Mouse (Mus musculus) kidney, postnatal 14 days (tissue): Measurements from ENCODE around the gene Tmem259.
A peak's percentile ranks its signal among the peaks of the same experiment; 100 is the strongest.
"Not testable (repeated sequence)": the region's sequence is repeated elsewhere in the genome, so short reads cannot be mapped to it uniquely, and the experiment has no call there.

Experiments
- DNase-seq: peaks from one replicate; pipeline ENCODE4 v3.0.0; 2022; ENCODE audit warnings: mixed read lengths

Gene Tmem259

DNA sequence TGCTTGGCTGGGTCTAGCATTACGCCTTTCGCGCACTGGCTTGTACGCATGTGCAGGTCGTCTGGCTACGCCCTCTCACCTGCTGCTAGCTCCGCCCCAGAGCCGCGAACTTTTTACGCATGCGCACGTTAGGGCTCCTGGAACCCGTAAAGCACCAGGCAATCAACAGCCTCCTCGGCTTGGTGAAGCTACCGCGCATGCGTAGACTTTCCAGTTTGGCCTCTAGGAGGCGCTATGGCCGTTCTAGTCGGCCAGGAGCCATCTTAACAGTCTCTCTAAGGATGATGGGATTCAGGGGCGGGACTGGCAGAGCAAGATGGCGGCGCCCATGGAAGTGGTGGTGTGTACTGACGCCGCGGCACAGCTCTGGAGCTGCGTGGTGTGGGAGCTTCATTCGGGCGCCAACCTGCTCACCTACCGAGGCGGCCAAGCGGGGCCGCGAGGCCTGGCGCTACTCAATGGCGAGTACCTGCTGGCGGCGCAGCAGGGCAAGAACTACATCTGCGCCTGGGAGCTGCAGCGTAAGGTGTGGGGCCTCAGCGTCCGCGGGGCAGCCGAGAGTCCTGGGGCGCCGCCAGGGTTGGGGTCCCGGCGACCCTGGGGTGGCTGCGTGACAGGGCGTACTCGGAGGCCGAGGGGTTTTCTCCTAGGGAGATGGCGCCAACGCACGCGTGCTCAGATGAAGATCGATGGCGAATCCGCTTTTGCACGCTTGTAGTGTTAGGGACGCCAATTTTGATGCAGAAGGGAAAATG lies 24.1 kb downstream of the Tmem259 start, which contains the start of gene Wdr18:
Wdr18 (plus strand) TSS at position 306 of the 755 bp plus-strand sequence.
- peak; percentile 100 for DNase-seq

DNA sequence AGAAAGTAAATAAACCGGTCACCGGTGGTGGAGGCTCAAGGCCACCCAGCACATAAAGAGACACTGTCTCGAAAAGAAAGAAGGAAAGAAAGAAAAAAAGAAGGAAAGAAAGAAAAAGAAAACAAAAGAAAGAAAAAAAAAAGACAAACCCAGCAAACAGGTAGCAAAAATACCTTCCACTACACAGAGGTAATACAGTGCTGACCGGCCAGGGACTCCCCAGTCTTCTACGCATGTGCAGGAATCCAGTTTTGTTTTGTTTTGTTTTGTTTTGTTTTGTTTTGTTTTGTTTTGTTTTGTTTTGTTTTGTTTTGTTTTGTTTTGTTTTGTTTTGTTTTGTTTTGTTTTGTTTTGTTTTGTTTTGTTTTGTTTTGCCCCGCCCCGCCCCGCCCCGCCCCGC lies 24.7 kb downstream of the Tmem259 start:
- DNase-seq = not testable (repeated sequence)

DNA sequence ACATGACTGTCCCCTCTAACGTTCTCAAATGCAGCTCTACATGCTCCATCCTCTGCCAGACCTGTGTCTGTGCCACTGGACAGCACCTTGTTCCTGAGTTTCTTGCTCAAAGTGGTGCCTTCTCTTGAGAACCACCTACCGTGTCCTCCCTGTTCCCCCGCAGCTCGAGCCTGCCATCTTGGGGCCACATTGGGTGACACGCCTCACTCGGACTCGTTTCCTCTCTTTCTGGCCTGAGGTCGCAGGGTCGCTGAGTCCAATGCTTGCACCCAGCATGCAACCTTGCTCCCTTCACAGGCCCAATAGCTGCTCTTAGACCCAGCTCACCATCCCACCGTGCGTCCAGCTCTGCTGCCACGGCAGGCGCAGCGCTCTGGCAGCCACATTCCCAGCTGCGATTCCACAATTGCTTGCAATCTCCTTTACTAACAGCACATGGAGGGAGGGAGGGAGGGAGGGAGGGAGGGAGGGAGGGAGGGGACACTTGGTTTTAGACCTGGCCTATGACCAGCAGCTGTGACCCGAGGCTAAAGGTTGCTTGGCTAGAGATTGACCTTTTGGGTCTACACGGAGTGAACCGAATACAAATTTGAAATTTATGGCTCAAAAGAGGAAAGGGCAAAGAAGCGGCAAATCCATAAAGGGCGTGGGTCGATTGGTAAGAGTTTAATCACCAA lies 25.9 kb downstream of the Tmem259 start:
- peak; percentile 90 for DNase-seq

DNA sequence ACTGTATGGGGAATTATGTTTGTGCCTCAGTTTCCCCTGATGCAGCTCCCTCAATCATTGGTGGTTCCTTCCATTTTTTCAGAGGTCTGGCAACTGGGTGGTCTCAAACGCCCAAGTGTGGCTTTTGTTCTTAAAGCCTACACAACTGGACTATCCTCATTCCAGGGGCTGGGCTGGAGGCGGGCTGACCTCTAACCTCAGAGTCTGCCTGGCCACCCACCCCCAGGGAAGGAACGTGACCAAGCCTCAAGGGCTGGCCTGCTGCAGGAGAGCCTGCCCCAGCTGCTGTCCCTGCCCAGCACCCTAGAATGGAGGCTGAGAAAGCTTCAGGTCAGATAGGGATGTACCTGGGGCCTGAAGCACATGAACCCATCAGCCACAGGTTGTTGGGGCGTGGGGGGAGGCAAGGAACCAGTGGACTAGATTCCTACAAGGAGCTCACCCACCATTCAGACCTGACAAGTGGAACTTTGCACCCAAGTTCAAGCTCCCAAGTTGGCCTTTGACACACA lies 27.4 kb downstream of the Tmem259 start:
- no peak for DNase-seq

DNA sequence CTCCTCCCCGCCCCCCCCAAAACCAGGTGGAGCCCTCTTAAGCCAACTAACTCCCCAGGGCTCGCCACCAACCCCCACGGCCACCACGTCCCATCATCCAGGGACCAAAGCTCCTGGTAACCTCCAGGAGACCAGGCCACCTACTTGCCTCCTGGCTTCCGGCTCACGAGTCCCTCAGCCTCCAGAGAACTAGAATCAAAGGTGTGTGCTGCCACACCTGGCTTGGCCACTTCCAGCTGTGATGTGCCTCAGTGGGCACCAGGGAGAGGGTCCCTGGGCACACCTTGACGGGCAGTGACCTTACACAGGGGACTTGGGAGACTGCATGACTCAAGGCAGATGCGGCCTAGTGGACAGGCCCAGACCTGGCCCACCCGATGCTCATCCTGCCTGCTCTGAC lies 28.4 kb downstream of the Tmem259 start:
- DNase-seq = no peak

DNA sequence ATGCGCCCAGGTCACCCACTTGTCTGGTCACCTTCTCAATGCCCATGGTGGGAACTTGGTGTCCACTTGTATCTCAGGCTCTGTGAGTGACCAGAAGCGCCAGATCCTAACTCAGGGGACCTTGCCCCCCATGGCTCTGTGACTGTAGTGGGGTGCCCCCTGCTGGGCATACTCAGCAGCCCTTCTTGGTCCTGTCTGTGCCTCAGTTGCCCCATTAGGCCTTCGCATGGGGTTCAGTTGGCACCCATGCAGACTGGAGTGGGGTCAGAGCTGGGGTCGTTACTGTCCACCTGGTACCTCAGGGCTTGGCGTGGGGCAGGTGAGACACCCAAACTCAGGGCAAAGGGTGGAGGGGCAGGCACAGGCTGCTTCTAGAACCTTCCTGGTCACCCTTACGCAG lies 30.2 kb downstream of the Tmem259 start:
- DNase-seq = peak; percentile 64

DNA sequence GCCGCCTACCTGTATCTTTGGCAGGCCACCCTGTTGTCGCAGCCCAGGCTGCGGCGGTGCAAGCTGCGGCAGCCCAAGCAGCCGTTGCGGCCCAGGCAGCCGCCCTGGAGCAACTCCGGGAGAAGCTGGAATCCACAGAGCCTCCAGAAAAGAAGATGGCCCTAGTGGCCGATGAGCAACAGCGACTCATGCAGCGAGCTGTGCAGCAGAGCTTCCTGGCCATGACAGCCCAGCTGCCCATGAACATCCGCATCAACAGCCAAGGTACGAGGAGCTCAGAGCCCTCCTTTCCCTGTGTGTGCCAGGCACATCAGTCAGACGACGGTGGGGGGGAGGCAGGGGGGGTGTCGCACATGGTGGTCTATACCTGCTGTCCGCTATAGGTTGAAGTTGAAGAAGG lies 33.5 kb downstream of the Tmem259 start:
- DNase-seq = no peak

DNA sequence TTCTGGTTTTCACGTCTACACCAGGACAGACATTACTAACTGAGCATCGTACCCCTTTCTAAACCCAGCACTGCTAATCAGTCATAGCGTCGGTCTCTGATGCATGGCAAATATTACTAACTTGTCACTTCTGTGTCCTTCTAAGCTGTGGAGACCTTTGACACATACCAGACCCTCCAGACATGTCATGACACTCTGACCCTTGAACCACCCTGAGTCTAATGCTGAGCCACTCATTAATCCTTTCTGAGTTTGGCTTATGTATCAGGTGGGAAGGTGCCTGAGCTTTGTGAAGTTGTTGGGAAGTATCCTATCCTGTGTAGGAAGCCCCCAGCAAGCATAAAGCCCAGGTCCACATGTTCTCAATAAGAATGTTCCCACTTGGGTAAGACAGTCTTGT lies 34.3 kb downstream of the Tmem259 start:
- no peak for DNase-seq

DNA sequence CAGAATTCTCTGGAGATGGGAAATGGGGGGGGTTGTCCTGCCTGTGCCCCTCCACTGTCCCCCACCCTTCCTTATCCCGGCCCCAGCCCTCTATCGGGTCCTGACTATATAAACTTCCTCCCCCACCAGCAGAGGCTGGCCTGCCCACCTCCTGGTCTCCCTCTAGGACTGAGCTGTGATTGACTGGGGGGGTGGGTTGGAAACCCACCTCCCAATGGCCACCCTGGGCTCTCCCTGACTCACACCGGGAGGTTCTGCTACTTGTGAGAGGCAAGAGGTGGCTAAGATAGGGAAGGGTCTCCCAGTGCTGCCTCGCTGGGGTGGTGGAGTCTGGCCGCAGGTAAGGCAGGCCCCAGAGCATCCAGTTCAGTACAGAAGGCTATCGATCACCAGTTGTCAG lies 36.6 kb downstream of the Tmem259 start:
- DNase-seq = no peak

DNA sequence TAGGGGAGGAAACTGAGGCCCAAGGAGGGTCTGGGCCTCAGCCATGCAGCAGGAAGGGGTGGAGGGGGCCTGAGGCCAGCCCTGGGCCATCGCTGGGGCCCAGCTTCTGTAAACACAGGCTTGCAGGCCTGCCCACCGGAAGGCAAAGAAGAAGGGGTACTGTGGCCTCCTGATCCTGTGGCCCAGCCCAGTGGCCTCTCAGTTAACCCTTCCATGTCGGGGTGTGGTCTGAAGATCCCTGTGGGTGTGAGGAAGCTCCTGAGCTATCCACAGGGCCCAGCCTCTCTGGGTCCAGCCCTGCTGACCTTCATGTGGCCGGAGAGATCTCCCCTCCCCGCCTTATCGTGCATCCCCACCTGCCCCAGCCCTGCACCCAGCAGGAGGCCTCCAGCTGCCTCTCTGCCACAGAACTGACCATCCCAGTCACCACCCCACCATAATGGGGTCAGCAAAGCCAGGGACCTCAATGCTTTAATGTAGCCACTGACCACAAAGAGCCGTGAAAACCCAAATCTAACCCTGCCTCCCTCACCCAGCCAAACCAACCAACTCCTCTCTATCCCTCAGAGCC lies 37.3 kb downstream of the Tmem259 start:
- no peak for DNase-seq

DNA sequence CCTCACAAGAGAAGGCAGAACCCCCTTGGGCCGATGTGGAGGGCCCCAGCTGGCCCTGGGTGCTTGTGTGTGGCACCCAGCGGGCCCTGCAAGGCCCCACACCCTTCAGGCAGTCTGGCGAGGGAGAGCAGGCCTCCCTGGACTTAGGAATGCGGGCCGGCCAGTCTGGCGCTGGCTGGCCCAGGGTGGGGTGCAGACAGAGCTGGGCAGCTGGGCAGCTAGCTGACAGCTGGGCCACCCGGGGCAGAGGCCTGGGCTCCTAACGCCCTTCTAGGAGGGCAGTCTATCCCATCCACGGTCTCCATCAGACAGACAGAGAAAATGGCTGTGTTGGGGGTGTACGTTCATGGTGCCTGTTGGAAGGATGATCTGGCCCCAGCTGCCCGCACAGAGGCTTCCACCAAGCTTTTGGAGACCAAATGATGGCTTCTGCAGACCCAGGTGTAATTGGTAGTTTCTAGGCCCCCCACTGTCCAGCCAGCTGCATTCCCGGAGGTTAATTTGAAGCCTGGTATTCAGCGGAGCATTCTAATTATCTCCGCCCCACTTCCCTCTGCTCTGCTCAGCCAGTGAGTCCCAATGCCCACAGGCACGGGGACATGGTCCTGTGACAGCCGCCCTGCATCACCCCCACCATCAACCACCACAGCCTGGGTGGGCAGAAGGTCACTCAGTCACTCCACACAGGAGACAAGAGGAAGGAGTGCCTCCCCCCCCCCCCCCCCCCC lies 38.5 kb downstream of the Tmem259 start:
- DNase-seq = peak; percentile 86

DNA sequence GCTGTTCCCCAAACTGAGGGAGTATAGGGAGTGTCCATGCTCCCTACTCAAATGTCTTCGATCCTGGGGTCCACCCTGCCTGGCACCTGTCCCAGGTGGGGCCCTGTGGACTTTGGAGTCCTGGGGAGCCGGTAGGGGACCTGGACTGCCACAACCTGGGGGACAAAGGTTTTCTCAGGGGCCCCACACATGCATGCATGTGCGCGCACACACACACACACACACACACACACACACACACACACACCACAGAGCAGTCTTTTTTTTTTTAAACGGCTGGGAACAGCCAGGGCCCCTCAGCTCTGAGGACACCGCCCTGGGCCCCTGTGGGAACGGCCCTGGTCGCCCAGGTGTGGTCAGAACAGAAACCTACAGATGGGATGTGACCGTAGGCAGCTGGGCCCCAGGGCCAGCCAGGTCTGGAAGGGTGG lies 40.6 kb downstream of the Tmem259 start:
- no peak for DNase-seq

DNA sequence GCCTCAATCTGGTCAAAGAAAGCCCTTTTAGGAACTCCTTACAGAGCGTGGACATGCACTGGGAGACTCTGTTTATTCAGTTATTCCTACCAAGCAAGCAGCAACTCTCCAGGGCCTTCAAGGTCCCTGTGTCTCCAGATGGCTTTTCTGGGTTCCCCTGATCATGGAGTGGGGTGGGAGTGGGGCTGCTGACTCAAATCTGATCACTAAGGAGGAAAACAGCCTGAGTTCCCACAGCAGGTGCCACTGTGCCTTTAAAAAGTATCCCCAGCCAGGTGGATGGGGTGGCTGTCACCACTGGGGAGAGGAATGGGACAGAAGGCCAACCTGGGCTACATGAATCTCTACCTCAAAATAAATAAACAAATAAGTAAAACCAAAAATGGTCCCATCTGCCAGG lies 41.1 kb downstream of the Tmem259 start:
- no peak for DNase-seq

DNA sequence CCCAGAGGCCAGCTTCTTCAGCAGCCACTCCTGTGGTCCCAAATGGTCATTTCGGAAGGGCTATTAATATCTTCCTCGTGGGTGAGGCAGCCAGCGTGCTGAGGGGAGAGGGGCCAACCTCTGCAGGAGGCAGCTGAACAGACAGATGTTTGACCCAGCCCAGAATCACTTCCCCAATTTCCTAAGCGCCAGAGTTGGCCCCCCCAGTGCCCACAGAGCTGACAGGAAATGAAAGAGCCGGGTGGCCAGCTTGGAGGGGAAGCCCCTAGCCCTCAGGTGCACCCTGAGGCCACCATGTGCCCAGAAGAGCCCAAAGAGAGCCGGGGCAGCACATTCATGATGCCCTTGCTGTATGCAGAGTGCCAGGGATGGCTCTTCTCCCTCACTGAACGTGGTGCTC lies 43.4 kb downstream of the Tmem259 start:
- DNase-seq = no peak

DNA sequence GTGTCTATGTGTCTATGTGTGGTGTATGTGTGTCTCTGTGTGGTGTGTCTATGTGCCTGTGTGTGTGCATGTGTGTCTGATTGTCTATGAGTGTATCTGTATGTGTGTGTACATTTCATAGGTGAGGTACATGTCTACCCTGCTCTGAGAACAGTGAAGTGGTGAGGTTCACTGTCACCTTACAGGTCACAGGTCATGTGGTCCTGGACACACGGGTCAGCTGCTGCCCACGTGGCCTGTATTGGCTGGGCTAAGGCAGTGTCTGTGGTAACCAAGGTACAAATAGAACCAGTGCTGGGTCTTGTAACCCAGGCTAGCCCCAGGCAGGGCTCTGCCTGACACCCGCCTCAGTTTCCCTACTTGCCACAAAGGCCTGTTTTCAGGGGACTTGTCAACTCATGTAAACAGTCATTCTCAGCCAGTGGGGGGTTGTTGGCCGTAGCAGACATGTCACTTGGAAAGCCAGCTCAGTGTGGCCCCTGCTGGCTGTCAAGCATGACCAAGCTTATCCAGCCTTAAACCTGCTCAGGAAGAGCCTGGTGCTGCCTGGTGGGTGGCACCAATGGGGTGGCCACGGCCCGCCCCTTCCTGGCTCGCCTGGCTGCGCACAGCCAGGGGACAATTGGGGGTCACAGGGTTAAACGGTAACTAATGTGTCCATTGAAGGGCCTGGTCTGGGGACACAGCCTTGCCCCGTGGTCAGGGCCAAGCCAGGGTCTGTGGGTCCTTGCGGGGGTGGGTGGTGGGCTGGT lies 46.2 kb downstream of the Tmem259 start:
- DNase-seq = peak; percentile 82

DNA sequence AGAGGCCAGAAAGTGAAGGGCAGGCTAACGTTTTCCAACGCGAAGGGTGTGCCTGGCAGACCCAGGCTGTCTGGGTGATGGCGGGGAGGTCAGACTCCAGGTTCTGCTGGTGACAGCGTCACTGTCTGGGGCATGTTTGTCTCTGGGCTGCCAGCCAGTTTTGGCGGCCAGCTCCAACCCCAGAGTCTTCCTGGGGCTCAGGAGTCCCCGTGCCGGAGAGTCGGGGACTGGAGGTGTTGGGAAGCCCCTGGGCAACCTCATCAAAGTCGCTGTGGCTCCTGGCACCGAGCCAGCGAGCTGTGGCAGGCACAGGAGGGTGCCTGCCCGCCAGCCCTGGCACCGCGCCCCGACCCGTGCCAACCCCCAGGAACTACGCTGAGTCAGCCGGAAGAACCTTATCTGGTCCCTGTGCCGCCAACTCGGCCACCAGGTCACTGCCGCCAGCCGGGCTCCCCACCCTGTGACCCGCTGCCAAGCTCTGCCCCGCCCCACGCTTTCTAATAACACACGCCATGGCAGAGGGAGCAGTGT lies 47.2 kb downstream of the Tmem259 start:
- DNase-seq = peak; percentile 87

DNA sequence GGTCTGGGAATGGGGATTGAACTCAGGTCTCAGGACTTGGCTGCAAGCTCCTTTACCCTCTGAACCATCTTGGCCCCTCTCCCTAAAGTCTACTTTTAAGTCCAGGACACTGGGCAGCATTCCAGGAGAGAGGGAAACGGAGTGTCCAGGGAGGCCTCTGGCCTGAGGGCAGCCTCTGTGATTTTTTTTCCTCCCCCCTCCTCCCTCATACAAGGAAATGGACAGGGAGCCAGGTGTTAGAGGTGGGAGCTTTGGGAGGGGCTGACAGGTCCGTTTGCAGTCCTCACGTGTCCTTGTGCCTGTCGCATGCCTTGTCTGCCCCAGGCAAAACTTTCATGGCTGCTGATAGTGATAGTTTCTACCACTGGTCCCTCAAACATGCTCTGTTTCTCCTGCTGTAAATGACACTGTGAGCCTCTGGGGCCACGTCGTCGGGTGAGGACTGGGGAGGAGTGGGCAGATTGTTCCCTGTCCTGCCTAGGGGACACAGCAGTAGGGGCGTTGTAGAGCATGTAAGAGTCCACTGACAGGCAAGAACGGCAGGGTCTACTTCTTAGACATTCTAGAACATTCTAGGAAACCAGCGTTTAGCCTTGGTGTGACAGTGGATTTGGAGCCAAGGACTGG lies 47.7 kb downstream of the Tmem259 start:
- DNase-seq = peak; percentile 86

DNA sequence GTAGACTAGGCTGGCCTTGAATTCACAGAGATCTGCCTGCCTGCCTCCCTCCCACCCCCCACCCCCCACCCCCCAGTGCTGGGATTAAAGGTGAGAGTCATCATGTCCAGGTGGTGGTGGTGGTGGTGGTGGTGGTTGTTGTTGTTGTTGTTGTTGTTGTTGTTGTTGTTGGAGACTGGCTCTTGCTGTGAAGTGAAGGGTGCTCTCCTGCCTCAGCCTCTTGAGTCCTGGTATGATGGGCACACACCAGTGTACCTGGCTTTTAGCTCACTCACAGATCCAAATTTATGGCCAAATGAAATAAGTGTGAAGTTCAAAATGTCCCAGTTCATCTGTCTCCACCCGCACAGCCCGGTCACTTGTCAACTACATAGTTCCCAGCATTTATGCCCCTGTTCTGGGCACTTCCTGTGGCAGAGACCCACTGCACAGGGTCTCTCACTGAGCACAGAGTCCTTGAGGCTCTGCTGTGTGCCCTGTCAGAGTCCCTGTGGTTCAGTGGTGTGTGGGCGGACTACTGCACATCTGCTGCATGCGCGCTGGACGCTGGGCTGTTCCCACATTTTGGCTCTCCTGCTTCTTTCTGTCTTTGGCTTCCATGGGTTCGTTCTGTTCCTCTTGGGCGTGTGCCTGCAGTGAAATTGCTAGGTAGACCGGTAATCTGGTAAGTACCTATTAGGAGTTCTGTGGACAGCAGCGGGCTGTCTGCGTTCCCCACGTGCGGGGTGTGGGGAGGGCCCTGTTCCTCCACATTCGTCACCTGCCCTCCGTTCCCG lies 49.1 kb downstream of the Tmem259 start:
- no peak for DNase-seq

DNA sequence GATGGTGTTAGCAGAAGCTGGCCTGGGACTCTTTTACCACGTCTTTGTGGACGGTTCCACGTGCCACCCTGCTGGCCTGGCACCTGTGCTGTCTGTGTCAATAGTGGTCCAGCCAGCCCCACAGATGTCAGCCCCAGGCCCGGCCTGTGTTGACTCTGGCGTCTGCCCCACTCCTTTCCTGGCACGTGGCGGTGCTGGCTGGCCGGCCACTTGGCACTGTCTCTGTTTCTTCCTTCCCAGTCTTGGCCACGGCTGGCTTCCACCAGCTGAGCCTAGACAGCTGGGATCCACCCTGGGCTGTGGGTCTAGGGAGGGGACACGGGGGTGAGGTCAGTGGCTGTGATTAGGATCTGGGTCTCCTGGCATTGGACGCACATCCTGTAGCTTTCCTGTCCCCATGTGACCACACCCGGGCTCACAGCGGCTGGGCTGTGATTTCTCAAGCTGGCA lies 49.8 kb downstream of the Tmem259 start:
- DNase-seq = peak; percentile 91

DNA sequence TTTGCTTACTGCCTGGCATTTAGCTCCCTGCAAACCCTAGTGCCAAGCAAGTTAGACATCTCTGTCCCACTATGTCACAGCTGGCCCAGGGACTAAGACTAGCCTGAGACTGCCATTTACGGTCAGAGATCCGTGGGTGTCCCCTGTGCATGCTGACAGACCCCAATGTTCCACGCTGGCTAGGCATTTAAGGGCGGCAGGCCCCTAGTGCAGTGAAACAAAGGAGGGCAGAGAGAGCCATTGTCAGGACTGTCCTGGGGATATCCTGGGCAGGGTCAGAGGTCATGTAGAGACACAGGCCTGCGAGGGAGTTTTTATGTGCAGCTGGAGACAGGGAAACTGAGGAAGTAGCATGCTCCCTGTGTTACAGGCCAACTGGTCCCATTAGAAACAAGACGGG lies 50.3 kb downstream of the Tmem259 start:
- DNase-seq = no peak
